Mouse (Mus musculus) intestine, embryonic 14.5 days (tissue): ENCODE measurements around the gene Cabp2. TPM values are rescaled to one million over a fixed set of nuclear protein-coding genes. Genes with fewer than 3 reads are reported as not detected.

ENCODE experiments used
- ATAC-seq: fragments of 200-750 bp; cut with Nextera tagmentation; replicated peaks from 2 replicates; pipeline ENCODE4 v1.8.0; 2017; ENCODE audit warnings: low read depth, moderate number of reproducible peaks, moderate TSS enrichment, moderate library complexity; ENCODE audit not compliant: low FRiP score, low TSS enrichment
- DNase-seq: peaks from one replicate; pipeline ENCODE4 v3.0.0-alpha.2; 2018; ENCODE audit warnings: low spot score
- H3K27ac ChIP-seq: fragments of 300-500 bp; sonication (generic); 2 replicates; pipeline ENCODE4 v1.5.1; 2014; ENCODE audit warnings: low read depth, mild to moderate bottlenecking, control low read depth
- H3K27me3 ChIP-seq: fragments of 300-500 bp; sonication (generic); replicated peaks from 2 replicates; pipeline ENCODE4 v1.6.1; 2014; ENCODE audit warnings: low read length, control low read depth; ENCODE audit not compliant: control insufficient read depth, insufficient read depth
- H3K36me3 ChIP-seq: fragments of 300-500 bp; sonication (generic); 2 replicates; pipeline ENCODE4 v1.6.1; 2014; ENCODE audit warnings: low read length, control low read depth; ENCODE audit not compliant: control insufficient read depth, insufficient read depth
- H3K4me1 ChIP-seq: fragments of 300-500 bp; sonication (generic); replicated peaks from 2 replicates; pipeline ENCODE4 v1.6.1; 2014; ENCODE audit warnings: low read length, control low read depth, mixed read lengths; ENCODE audit not compliant: control insufficient read depth, insufficient read depth
- H3K4me2 ChIP-seq: fragments of 300-500 bp; sonication (generic); 2 replicates; pipeline ENCODE4 v1.6.1; 2014; ENCODE audit warnings: low read length
- H3K4me3 ChIP-seq: fragments of 300-500 bp; sonication (generic); 2 replicates; pipeline ENCODE4 v1.5.1; 2014; ENCODE audit warnings: low read depth, low read length, control low read depth, mixed read lengths
- H3K9ac ChIP-seq: fragments of 300-500 bp; sonication (generic); 2 replicates; pipeline ENCODE4 v1.6.1; 2014; ENCODE audit warnings: mild to moderate bottlenecking, low read length
- H3K9me3 ChIP-seq: fragments of 300-500 bp; sonication (generic); 2 replicates; pipeline ENCODE4 v1.6.1; 2016; ENCODE audit warnings: low read length, control low read depth; ENCODE audit not compliant: control insufficient read depth
- WGBS: fragments of 180-500 bp; shearing (Covaris S2); extraction: QIAGEN DNeasy Blood & Tissue Kit; methylation state at CpG from one replicate; pipeline ENCODE4 v1.1.7; 2014; 5-methylcytosine and 5-hydroxymethylcytosine counted together
- polyA plus RNA-seq: library from polyadenylated mRNA; unstranded; fragments of >200 nt; fragmentation: Nextera tagmentation; extraction: Ambion mirVana; gene quantifications from 2 replicates; pipeline ENCODE4 v1.2.1, GENCODE M21; 2014

Gene Cabp2
- polyA plus RNA-seq, 1 experiment from 2014 or later: 0.57 TPM

DNA sequence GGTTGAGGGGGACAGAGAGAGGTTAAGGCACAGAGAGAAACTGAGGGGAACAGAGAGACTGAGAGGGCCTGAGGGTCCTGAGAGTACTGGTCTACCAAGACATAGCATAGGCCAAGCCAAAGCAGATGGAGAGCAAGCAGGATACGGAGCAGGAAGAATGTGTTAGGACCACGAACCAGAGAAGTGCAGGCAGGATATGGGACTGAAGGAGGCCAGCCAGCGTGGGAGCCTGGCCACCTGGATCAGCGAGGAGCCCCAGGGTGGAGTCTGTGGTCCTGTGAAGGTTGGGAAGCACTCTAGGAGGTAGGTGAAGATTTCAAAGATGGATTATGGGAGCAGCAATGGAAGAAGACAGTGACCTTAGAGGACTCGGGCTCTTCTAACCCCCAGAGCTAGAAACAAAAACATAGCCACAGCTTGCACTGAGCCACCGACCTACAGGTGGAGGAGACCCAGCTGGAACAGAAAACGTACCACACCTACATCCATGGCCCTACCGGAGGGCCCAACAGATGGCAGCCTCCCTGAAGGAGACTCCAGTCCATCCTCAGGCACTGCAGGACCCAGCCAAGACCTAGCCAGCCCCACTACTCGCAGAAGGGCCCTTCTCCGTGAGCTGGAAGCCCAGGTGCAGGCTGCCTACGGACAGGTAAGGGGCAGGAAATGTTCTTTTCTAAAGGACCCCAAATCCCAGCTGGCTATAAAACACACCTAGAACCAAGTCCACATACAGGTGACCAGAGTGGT lies 1.0 kb downstream of the Cabp2 start:
- Histone ChIP-seq H3K9ac (no peak overlapping the region), H3K27ac (no peak overlapping the region), H3K9me3 (no peaks in the 10 kb centered on the region), H3K36me3 (no peaks in the 10 kb centered on the region), H3K4me3 (no peak overlapping the region), H3K4me1 (no peaks in the 10 kb centered on the region), H3K4me2 (no peak overlapping the region), H3K27me3 (no peaks in the 10 kb centered on the region)
- WGBS: 81% methylated on average over 11 of the region's 11 CpGs
- ATAC-seq: no peak
- no peak for DNase-seq

GRCm38 (mm10) chr19:4083316-4083715 lies 1.9 kb downstream of the Cabp2 start:
- no peak overlapping the region for H3K4me3 ChIP-seq
- H3K27ac ChIP-seq: no peak overlapping the region
- no peaks in the 10 kb centered on the region for H3K9me3 ChIP-seq
- no peak overlapping the region for H3K9ac ChIP-seq
- H3K4me1 ChIP-seq: no peaks in the 10 kb centered on the region
- DNase-seq: no peak
- no peaks in the 10 kb centered on the region for H3K27me3 ChIP-seq
- no peak overlapping the region for H3K4me2 ChIP-seq
- WGBS: 83% methylated on average over 7 of the region's 7 CpGs
- no peaks in the 10 kb centered on the region for H3K36me3 ChIP-seq
- no peak for ATAC-seq

- no peaks in the 10 kb centered on the region for H3K9me3 ChIP-seq
- H3K36me3 ChIP-seq: no peaks in the 10 kb centered on the region
- 24% methylated on average over 8 of the region's 8 CpGs for WGBS
- DNase-seq (no peak), ATAC-seq (no peak)
- no peak overlapping the region for H3K9ac ChIP-seq
- H3K4me1 ChIP-seq: no peaks in the 10 kb centered on the region
- no peak overlapping the region for H3K4me3 ChIP-seq
- H3K4me2 ChIP-seq: no peak overlapping the region
- H3K27ac ChIP-seq: no peak overlapping the region
- no peaks in the 10 kb centered on the region for H3K27me3 ChIP-seq
These were observed 2.4 kb downstream of the Cabp2 start for GRCm38 (mm10) chr19:4083826-4084225.

- 80% methylated on average over 1 of the region's 1 CpGs for WGBS
- ATAC-seq (no peak), DNase-seq (no peak)
- Histone ChIP-seq H3K9ac (no peak overlapping the region), H3K4me2 (no peak overlapping the region), H3K27me3 (no peaks in the 10 kb centered on the region), H3K36me3 (no peaks in the 10 kb centered on the region), H3K4me3 (no peak overlapping the region), H3K4me1 (no peaks in the 10 kb centered on the region), H3K27ac (no peak overlapping the region), H3K9me3 (no peaks in the 10 kb centered on the region)
These were observed 3.6 kb downstream of the Cabp2 start for GRCm38 (mm10) chr19:4084984-4085383.

DNA sequence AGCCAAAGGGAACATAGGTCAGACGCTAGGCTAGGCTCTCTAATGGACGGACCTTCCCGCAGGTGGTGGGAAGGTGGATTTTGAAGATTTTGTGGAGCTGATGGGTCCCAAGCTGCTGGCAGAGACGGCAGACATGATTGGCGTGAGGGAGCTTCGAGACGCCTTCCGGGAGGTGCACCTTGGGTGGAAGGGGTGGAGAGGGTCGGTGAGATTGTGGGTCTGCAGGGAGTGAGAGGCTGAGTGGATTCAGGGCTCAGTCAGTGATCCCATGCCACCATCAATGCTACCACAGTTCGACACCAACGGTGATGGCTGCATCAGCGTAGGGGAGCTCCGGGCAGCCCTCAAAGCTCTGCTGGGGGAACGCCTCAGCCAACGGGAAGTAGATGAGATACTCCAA lies 4.8 kb downstream of the Cabp2 start:
- H3K4me2 ChIP-seq: no peak overlapping the region
- no peaks in the 10 kb centered on the region for H3K36me3 ChIP-seq
- no peaks in the 10 kb centered on the region for H3K27me3 ChIP-seq
- 92% methylated on average over 15 of the region's 15 CpGs for WGBS
- H3K27ac ChIP-seq: no peak overlapping the region
- no peak for DNase-seq
- no peak for ATAC-seq
- H3K9me3 ChIP-seq: no peaks in the 10 kb centered on the region
- H3K4me3 ChIP-seq: no peak overlapping the region
- no peaks in the 10 kb centered on the region for H3K4me1 ChIP-seq
- no peak overlapping the region for H3K9ac ChIP-seq

DNA sequence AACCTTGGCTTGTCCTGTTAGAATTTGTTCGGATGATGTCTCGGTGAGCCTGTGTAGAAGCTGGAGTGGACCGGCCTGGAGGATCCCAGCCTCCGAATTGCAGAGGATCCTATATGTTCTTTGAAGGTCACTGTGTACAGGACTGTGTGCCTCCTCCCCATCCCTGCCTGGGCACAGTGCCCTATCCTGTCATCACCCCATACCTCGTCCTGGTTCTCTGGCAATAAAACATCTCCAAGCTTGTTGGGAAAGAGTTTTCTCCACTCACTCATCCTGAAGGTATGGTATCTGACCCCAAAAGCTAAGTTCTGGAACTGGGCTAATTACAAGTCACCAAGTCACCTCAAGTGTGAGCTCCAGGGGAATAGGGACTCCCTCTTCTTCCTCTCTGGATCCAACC lies 5.7 kb downstream of the Cabp2 start:
- Histone ChIP-seq H3K4me1 (no peaks in the 10 kb centered on the region), H3K4me2 (no peak overlapping the region), H3K36me3 (no peaks in the 10 kb centered on the region), H3K9me3 (no peaks in the 10 kb centered on the region), H3K4me3 (no peak overlapping the region), H3K27ac (no peak overlapping the region), H3K9ac (no peak overlapping the region), H3K27me3 (no peaks in the 10 kb centered on the region)
- ATAC-seq (no peak), DNase-seq (no peak)
- WGBS: 87% methylated on average over 5 of the region's 5 CpGs

- H3K4me2 ChIP-seq: no peak overlapping the region
- ATAC-seq (no peak), DNase-seq (no peak)
- no peaks in the 10 kb centered on the region for H3K36me3 ChIP-seq
- H3K27ac ChIP-seq: no peak overlapping the region
- no peak overlapping the region for H3K4me3 ChIP-seq
- H3K27me3 ChIP-seq: no peaks in the 10 kb centered on the region
- 40% methylated on average over 5 of the region's 5 CpGs for WGBS
- H3K9me3 ChIP-seq: no peaks in the 10 kb centered on the region
- H3K9ac ChIP-seq: no peak overlapping the region
- H3K4me1 ChIP-seq: no peaks in the 10 kb centered on the region
These were observed 6.8 kb downstream of the Cabp2 start for GRCm38 (mm10) chr19:4088146-4088545.

DNA sequence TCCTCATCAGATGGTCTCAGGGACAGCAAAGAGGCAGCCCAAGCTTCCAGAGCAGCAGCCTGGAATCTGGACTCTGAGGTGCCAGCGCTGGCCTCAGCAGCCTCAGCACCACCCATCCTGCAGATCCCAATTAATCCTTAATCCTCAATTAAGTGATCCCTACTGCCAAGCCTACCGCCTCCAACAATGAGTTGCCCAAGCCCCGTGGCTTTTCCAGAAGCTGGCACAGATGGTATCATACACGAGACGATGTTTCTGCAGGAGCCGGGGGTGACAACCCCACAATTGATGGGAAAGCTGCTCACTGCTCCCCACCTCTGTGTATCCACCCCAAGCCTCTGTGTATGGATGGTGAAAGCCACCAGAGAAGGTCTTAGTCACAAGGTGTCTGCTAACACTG lies 7.8 kb downstream of the Cabp2 start:
- Histone ChIP-seq H3K4me3 (no peak overlapping the region), H3K9ac (no peak overlapping the region), H3K4me2 (no peak overlapping the region), H3K4me1 (no peaks in the 10 kb centered on the region), H3K27ac (no peak overlapping the region), H3K36me3 (no peaks in the 10 kb centered on the region), H3K9me3 (no peaks in the 10 kb centered on the region), H3K27me3 (no peaks in the 10 kb centered on the region)
- no peak for ATAC-seq
- no peak for DNase-seq
- WGBS: 74% methylated on average over 6 of the region's 6 CpGs

DNA sequence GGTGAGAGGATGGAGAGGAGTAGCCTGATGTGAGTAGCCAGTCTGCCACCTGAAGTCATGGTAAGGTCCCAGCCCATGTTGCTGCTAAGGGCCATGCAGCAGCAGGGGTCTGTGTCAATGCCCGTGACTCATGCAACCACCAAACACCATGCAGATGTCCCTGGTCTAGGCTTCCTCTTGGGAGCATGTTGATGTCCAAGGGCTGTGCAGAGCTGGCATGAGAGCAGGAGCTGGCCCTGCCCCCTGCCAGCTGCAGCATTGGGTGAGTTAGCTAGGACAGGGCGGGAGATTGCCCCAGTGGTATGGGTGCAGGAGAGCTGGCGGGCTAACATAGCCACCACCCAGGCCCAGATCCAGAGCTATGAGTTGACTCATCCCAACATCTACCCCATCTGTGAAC lies 9.1 kb downstream of the Cabp2 start:
- Histone ChIP-seq H3K9me3 (no peaks in the 10 kb centered on the region), H3K4me1 (no peaks in the 10 kb centered on the region), H3K36me3 (no peaks in the 10 kb centered on the region), H3K27me3 (no peaks in the 10 kb centered on the region), H3K27ac (no peak overlapping the region), H3K4me2 (no peak overlapping the region), H3K4me3 (no peak overlapping the region), H3K9ac (no peak overlapping the region)
- DNase-seq (no peak), ATAC-seq (no peak)
- 85% methylated on average over 3 of the region's 3 CpGs for WGBS
